Mouse (Mus musculus): Measurements from ENCODE around the gene Nelfa. TPM values are rescaled to one million over a fixed set of nuclear protein-coding genes. Genes with fewer than 3 reads are reported as not detected.

Gene Nelfa
- total RNA-seq, 2 experiments from 2014 or later: 9.8 to 10.1 TPM

Small RNAs within 50 kb of the gene (microRNA-seq; reads per million reads assigned to microRNA genes)
- 0.67 to 0.72 reads per million in 2 experiments for gene Mir7024 (ENCODE audit: borderline number of aligned reads in 2 of 2)

Other genes starting within 250 kb of the Nelfa start
- gene Fgfr3, start 214.7 kb downstream of the Nelfa start, total RNA-seq (2021): 1 to 10 TPM; 6.2 to 9.6 TPM
- gene Letm1, start 153.6 kb downstream of the Nelfa start, total RNA-seq (2021): 100 to 1,000 TPM; 134 to 161 TPM
- gene Nsd2, start 115.7 kb downstream of the Nelfa start, total RNA-seq (2021): 10 to 100 TPM; 23.1 to 23.2 TPM
- 1 to 10 TPM; 1.9 to 3.8 TPM for gene Gm1673, start 47.0 kb upstream of the Nelfa start, total RNA-seq (2021)
- 1 to 10 TPM in 1 of 2 experiments, under 1 TPM in 1; 0.79 to 1.1 TPM for gene Nat8l, start 59.6 kb upstream of the Nelfa start, total RNA-seq (2021)
- gene Poln, start 233.0 kb upstream of the Nelfa start, total RNA-seq (2021): 1 to 10 TPM; 2.6 to 3.5 TPM
- 1 to 10 TPM; 3.4 to 4.1 TPM for gene Haus3, start 233.1 kb upstream of the Nelfa start, total RNA-seq (2021)

Data from heart, postnatal 36 days (tissue).